9 mouse cellular contexts compared by ENCODE assay signal in the genomic region with DNA sequence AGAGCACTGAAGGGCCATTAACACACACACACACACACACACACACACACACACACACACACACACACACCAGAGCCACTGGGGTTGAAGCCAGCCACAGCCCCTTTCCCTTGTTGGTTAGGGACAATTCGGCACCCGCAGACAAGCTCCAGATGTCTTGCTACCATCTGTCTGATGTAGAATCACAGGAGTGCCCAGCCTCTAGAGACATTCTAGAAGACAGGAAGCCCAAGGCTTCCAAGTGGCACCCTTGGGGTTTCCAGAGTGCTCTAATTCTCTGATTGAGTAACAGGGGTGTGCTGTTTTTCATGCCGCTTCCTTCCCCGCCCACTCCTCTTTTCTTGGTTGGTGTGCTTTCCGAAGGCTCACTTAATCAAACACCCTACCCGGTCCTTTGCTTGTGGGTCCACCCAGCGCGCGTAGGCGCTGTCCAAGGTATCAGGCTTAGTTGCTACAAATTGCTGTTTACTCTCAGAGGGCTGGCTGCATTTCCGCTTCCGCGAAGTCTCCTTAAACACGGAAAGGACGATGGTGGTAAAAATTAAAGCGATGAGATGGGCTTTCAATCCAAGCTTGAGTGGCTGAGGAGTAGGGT. TPM values are rescaled to one million over a fixed set of nuclear protein-coding genes. Genes with fewer than 3 reads are reported as not detected.
DNase-seq lines count a peak whose midpoint lies in the region; ATAC-seq and TF ChIP-seq lines count a peak whose summit lies in the region.
"Had no signal": no experiment of that assay in that cellular context is flagged by ENCODE, and none has a peak within 500 bp of the region (broad histone marks: within the 10 kb centered on the region; RNA-seq: fewer than 3 reads in every experiment).

No protein-coding gene starts in this region.

- WGBS in midbrain, embryonic 14.5 days, result 20% methylated on average over 16 of the region's 16 CpGs
- 20% methylated on average over 16 of the region's 16 CpGs for WGBS in midbrain, embryonic 15.5 days
- 10% methylated on average over 16 of the region's 16 CpGs for WGBS in limb, embryonic 11.5 days
- 10% methylated on average over 16 of the region's 16 CpGs for WGBS in spleen, adult 2 months

- no peak for ATAC-seq in midbrain, embryonic 14.5 days (ENCODE audit: low FRiP score, low TSS enrichment)
- no peak for ATAC-seq in midbrain, embryonic 15.5 days (replicated peaks)
- no peak for ATAC-seq in limb, embryonic 11.5 days (ENCODE audit: insufficient number of reproducible peaks, low FRiP score, low TSS enrichment, low read depth)

- H3K9ac ChIP-seq in midbrain, embryonic 14.5 days (replicated peaks; ENCODE audit: low read length), result no peak overlapping the region
- no peak overlapping the region for H3K9ac ChIP-seq in midbrain, embryonic 15.5 days
- H3K9ac ChIP-seq in limb, embryonic 11.5 days (ENCODE audit: low read length), result no peak overlapping the region
- H3K9ac ChIP-seq: lung, embryonic 15.5 days had no signal

- H3K27me3 ChIP-seq in midbrain, embryonic 14.5 days (ENCODE audit: control insufficient read depth, insufficient read depth, low read length), result no peaks in the 10 kb centered on the region
- H3K27me3 ChIP-seq in midbrain, embryonic 15.5 days (replicated peaks), result no peaks in the 10 kb centered on the region
- H3K27me3 ChIP-seq in limb, embryonic 11.5 days (ENCODE audit: control insufficient read depth, insufficient read depth, low read length), result no peaks in the 10 kb centered on the region
- H3K27me3 ChIP-seq in spleen, adult 2 months (ENCODE audit: control insufficient read depth, insufficient read depth, low read length), result no peaks in the 10 kb centered on the region
- H3K27me3 ChIP-seq: lung, embryonic 15.5 days had no signal

- no peak overlapping the region for H3K4me2 ChIP-seq in midbrain, embryonic 14.5 days (ENCODE audit: low read length)
- no peak overlapping the region for H3K4me2 ChIP-seq in midbrain, embryonic 15.5 days
- H3K4me2 ChIP-seq in limb, embryonic 11.5 days (ENCODE audit: low read depth, severe bottlenecking), result no peak overlapping the region
- H3K4me2 ChIP-seq: lung, embryonic 15.5 days had no signal

- DNase-seq in midbrain, embryonic 14.5 days, result peak; percentile 33
- peak; percentile 13 for DNase-seq in c-Kit-positive CD71-positive TER-119-negative erythroid progenitor cells, embryonic 14.5 days (ENCODE audit: low read depth)
- peak; percentile 28 to 64 for DNase-seq in heart, postnatal 14 days
- peak; percentile 81 for DNase-seq in limb, embryonic 11.5 days (ENCODE audit: low spot score)
- peak; percentile 7 to 9 for DNase-seq in spleen, adult 2 months (ENCODE audit: low read depth in 1 of 2, low spot score in 2 of 2)
- no peak for DNase-seq in layer of hippocampus, postnatal 36 days
- DNase-seq in cerebellum, adult 11-12 months, result no peak

- H3K4me1 ChIP-seq in midbrain, embryonic 14.5 days (ENCODE audit: control insufficient read depth, insufficient read depth, low read length), result no peaks in the 10 kb centered on the region
- no peaks in the 10 kb centered on the region for H3K4me1 ChIP-seq in midbrain, embryonic 15.5 days
- H3K4me1 ChIP-seq in limb, embryonic 11.5 days (ENCODE audit: control insufficient read depth, insufficient read depth, low read length), result no peaks in the 10 kb centered on the region
- H3K4me1 ChIP-seq in spleen, adult 2 months (ENCODE audit: control insufficient read depth, insufficient read depth, insufficient read length), result peaks cover 4% of the 10 kb centered on the region; the same call in 1 of the 2 replicates
- H3K4me1 ChIP-seq: lung, embryonic 15.5 days had no signal

- H3K36me3 ChIP-seq in midbrain, embryonic 14.5 days (ENCODE audit: control insufficient read depth, insufficient read depth, low read length), result no peaks in the 10 kb centered on the region
- H3K36me3 ChIP-seq in midbrain, embryonic 15.5 days (replicated peaks), result no peaks in the 10 kb centered on the region
- no peaks in the 10 kb centered on the region for H3K36me3 ChIP-seq in limb, embryonic 11.5 days (ENCODE audit: control insufficient read depth, insufficient read depth, low read length)
- H3K36me3 ChIP-seq in spleen, adult 2 months (ENCODE audit: control insufficient read depth, insufficient read depth, low read length), result no peaks in the 10 kb centered on the region
- H3K36me3 ChIP-seq: lung, embryonic 15.5 days had no signal

- no peak for TF ChIP-seq POLR2A in spleen, adult 2 months (IDR thresholded peaks at IDR 0.05; ENCODE audit: low read depth, low read length)

- no peaks in the 10 kb centered on the region for H3K9me3 ChIP-seq in midbrain, embryonic 14.5 days (ENCODE audit: control insufficient read depth, low read length)
- H3K9me3 ChIP-seq in midbrain, embryonic 15.5 days, result no peaks in the 10 kb centered on the region
- H3K9me3 ChIP-seq in limb, embryonic 11.5 days (ENCODE audit: control insufficient read depth, low read length), result no peaks in the 10 kb centered on the region
- H3K9me3 ChIP-seq: lung, embryonic 15.5 days had no signal

- H3K27ac ChIP-seq in midbrain, embryonic 14.5 days (replicated peaks; ENCODE audit: low read depth, low read length), result no peak overlapping the region
- H3K27ac ChIP-seq in midbrain, embryonic 15.5 days, result no peak overlapping the region
- no peak overlapping the region for H3K27ac ChIP-seq in limb, embryonic 11.5 days (replicated peaks; ENCODE audit: low read depth, low read length)
- H3K27ac ChIP-seq in spleen, adult 2 months (ENCODE audit: insufficient read depth, low read length), result no peak overlapping the region
- H3K27ac ChIP-seq: lung, embryonic 15.5 days had no signal

- no peak for TF ChIP-seq CTCF in spleen, adult 2 months (IDR thresholded peaks at IDR 0.05; ENCODE audit: extremely low read depth, insufficient read depth, insufficient read length, insufficient replicate concordance)

- intact Hi-C loops in heart, postnatal 14 days (cut with DNase I), result no loop called here

- H3K4me3 ChIP-seq in midbrain, embryonic 14.5 days (replicated peaks; ENCODE audit: low read depth, low read length), result no peak overlapping the region
- H3K4me3 ChIP-seq in midbrain, embryonic 15.5 days, result no peak overlapping the region
- no peak overlapping the region for H3K4me3 ChIP-seq in limb, embryonic 11.5 days (ENCODE audit: low read depth, low read length)
- no peak overlapping the region for H3K4me3 ChIP-seq in spleen, adult 2 months (ENCODE audit: extremely low read depth, insufficient read depth, insufficient read length)
- H3K4me3 ChIP-seq: lung, embryonic 15.5 days had no signal

RNA-seq across cellular contexts. Expression of gene Zbtb18, which starts 59.5 kb away (rescaled TPM):
- 11.9 and 13.4 TPM in 2 replicates for polyA plus RNA-seq in midbrain, embryonic 14.5 days (2014; fragmentation: Nextera tagmentation; extraction: Ambion mirVana)
- polyA plus RNA-seq in midbrain, embryonic 15.5 days (2015; fragmentation: Nextera tagmentation; extraction: Ambion mirVana), result 7.0 and 9.7 TPM in 2 replicates
- 10 to 100 TPM; 35.1 to 35.8 TPM for total RNA-seq in heart, postnatal 14 days (2021)
- 1.6 and 2.0 TPM in 2 replicates for polyA plus RNA-seq in limb, embryonic 11.5 days (2014; fragmentation: Nextera tagmentation; extraction: Ambion mirVana)
- 18.1 and 19.9 TPM in 2 replicates for polyA plus RNA-seq in spleen, adult 2 months (2012; rRNA removed)
- 100 to 1,000 TPM; 565 to 581 TPM for total RNA-seq in layer of hippocampus, postnatal 36 days (2021)

Comparison
In these comparisons a context has a peak if more than half of its experiments do, and no peak if none do; other contexts are left out.
1. DNase-seq: peak in midbrain, embryonic 14.5 days (single experiment), c-Kit-positive CD71-positive TER-119-negative erythroid progenitor cells, embryonic 14.5 days (single experiment), heart, postnatal 14 days (2 of 2), limb, embryonic 11.5 days (single experiment) and spleen, adult 2 months (2 of 2); none in layer of hippocampus, postnatal 36 days (0 of 2) and cerebellum, adult 11-12 months (single experiment).